Mouse (Mus musculus) C2C12 (cell line): ENCODE measurements around the gene Myo1b.

Experiments
- CEBPB ChIP-seq: IDR thresholded peaks from one replicate; pipeline ENCODE4 v1.6.1; 2011; ENCODE audit warnings: low read depth, mild to moderate bottlenecking, control low read depth, moderate library complexity
- CTCF ChIP-seq: IDR thresholded peaks from one replicate; pipeline ENCODE4 v1.5.1; 2011; ENCODE audit not compliant: control insufficient read depth, insufficient read depth, insufficient read length
- FOSL1 ChIP-seq: IDR thresholded peaks from one replicate; pipeline ENCODE4 v1.8.0; 2011; ENCODE audit warnings: mild to moderate bottlenecking, low read length; ENCODE audit not compliant: poor library complexity, insufficient read depth, severe bottlenecking
- MAX ChIP-seq: IDR thresholded peaks from one replicate; pipeline ENCODE4 v1.6.1; 2011; ENCODE audit warnings: mild to moderate bottlenecking, control low read depth
- MYOD1 ChIP-seq: IDR thresholded peaks from one replicate; pipeline ENCODE4 v1.6.1; 2011; ENCODE audit warnings: low read depth; ENCODE audit not compliant: control insufficient read depth, insufficient read length

- TF ChIP-seq CTCF (no peak), MYOD1 (no peak), CEBPB (no peak), MAX (no peak), FOSL1 (no peak)
Observed at GRCm38 (mm10) chr1:51915051-51915575, 758 bp downstream of the Myo1b start.
